ENCODE assay signal across 8 mouse cellular contexts in the genomic region with DNA sequence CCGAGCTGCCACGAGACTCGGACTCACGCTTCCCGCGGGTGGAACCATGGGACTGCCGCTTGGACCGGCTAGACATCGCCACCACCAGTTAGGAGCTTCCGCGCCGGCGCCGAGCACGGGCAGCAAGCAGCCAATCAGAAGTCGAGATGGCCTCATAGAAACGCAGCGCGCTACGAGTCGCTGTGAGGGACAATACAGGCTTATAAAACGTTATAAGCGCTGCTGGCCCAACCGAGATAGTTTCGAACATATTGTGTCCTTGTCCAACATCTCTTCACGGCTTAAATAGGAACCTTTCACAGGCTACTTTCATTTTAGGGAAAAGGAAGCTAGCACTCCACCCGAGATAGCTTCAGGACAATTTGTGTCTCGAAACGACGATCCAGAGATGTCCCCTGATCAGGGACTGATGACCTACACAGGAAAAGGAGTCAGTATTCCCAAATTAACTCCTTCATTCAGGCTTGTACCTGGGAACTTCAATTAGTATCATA. TPM values are rescaled to one million over a fixed set of nuclear protein-coding genes. Genes with fewer than 3 reads are reported as not detected.
A peak's percentile ranks its signal among the peaks of the same experiment; 100 is the strongest.
DNase-seq lines count a peak whose midpoint lies in the region; ATAC-seq and TF ChIP-seq lines count a peak whose summit lies in the region.

A gene (minus strand): TSS at position 111 of the 494 bp plus-strand sequence.

- peak; percentile 85 for ATAC-seq in forebrain, embryonic 12.5 days (ENCODE audit: low FRiP score)
- ATAC-seq in heart, postnatal 0 days (ENCODE audit: insufficient read depth, low read depth), result peak; percentile 86
- ATAC-seq in liver, embryonic 16.5 days (ENCODE audit: low read depth), result peak; percentile 84
- ATAC-seq in neural tube, embryonic 13.5 days (ENCODE audit: low read depth), result peak; percentile 84

- no peaks in the 10 kb centered on the region for H3K9me3 ChIP-seq in E14TG2a.4 (ENCODE audit: low read length)
- H3K9me3 ChIP-seq in forebrain, embryonic 12.5 days, result no peaks in the 10 kb centered on the region
- H3K9me3 ChIP-seq in heart, postnatal 0 days (replicated peaks; ENCODE audit: control insufficient read depth, low read length), result no peaks in the 10 kb centered on the region
- H3K9me3 ChIP-seq in liver, embryonic 16.5 days (replicated peaks; ENCODE audit: control insufficient read depth, low read length), result no peaks in the 10 kb centered on the region
- H3K9me3 ChIP-seq in neural tube, embryonic 13.5 days, result no peaks in the 10 kb centered on the region

- no peak for TF ChIP-seq EP300 in heart, postnatal 0 days (IDR thresholded peaks at IDR 0.05; ENCODE audit: low read depth)

- H3K4me3 ChIP-seq in E14TG2a.4 (replicated peaks; ENCODE audit: low read length), result peak within 1 kb of the TSS; percentile 95
- peak within 1 kb of the TSS; percentile 82 for H3K4me3 ChIP-seq in forebrain, embryonic 12.5 days (replicated peaks)
- peak within 1 kb of the TSS; percentile 89 for H3K4me3 ChIP-seq in heart, postnatal 0 days (ENCODE audit: low read depth, low read length)
- peak within 1 kb of the TSS; percentile 92 for H3K4me3 ChIP-seq in liver, embryonic 16.5 days (ENCODE audit: low read depth, low read length)
- peak within 1 kb of the TSS; percentile 85 for H3K4me3 ChIP-seq in neural tube, embryonic 13.5 days
- H3K4me3 ChIP-seq in testis, adult 2 months (ENCODE audit: control insufficient read depth, low read depth, low read length), result peak within 1 kb of the TSS; percentile 96

- H3K4me2 ChIP-seq in forebrain, embryonic 12.5 days, result peak within 1 kb of the TSS; percentile 92
- peak within 1 kb of the TSS; percentile 98 for H3K4me2 ChIP-seq in heart, postnatal 0 days (ENCODE audit: low read depth, low read length)
- peak within 1 kb of the TSS; percentile 97 for H3K4me2 ChIP-seq in liver, embryonic 16.5 days (ENCODE audit: low read depth, low read length)
- peak within 1 kb of the TSS; percentile 85 for H3K4me2 ChIP-seq in neural tube, embryonic 13.5 days

- no peak for TF ChIP-seq CTCF in E14TG2a.4 (conservative IDR thresholded peaks at IDR 0.05; ENCODE audit: low read length)
- TF ChIP-seq CTCF in heart, postnatal 0 days (IDR thresholded peaks at IDR 0.05; ENCODE audit: low read depth), result no peak
- TF ChIP-seq CTCF in testis, adult 2 months (IDR thresholded peaks at IDR 0.05; ENCODE audit: control insufficient read depth, insufficient read depth, insufficient replicate concordance, low read depth, low read length), result no peak

- under 1% methylated on average over 30 of the region's 30 CpGs for WGBS in forebrain, embryonic 12.5 days
- under 1% methylated on average over 30 of the region's 30 CpGs for WGBS in heart, postnatal 0 days
- WGBS in liver, embryonic 16.5 days (ENCODE audit: insufficient replicate concordance), result under 1% methylated on average over 30 of the region's 30 CpGs
- WGBS in neural tube, embryonic 13.5 days, result under 1% methylated on average over 30 of the region's 30 CpGs

- peaks cover 43% of the 10 kb centered on the region for H3K36me3 ChIP-seq in E14TG2a.4 (ENCODE audit: insufficient read depth, low read length)
- peaks cover 15% of the 10 kb centered on the region for H3K36me3 ChIP-seq in forebrain, embryonic 12.5 days (replicated peaks)
- peaks cover 16% of the 10 kb centered on the region for H3K36me3 ChIP-seq in heart, postnatal 0 days (replicated peaks; ENCODE audit: control insufficient read depth, insufficient read depth, low read length)
- H3K36me3 ChIP-seq in liver, embryonic 16.5 days (ENCODE audit: control insufficient read depth, insufficient read depth), result peaks cover 2% of the 10 kb centered on the region
- peaks cover 18% of the 10 kb centered on the region for H3K36me3 ChIP-seq in neural tube, embryonic 13.5 days
- H3K36me3 ChIP-seq in testis, adult 2 months (ENCODE audit: control insufficient read depth, insufficient read depth, low read length), result no peaks in the 10 kb centered on the region; the same call in none of the 2 replicates

- H3K27ac ChIP-seq in forebrain, embryonic 12.5 days, result peak within 1 kb of the TSS; percentile 60; the same call in 1 of the 2 replicates
- H3K27ac ChIP-seq in heart, postnatal 0 days (ENCODE audit: low read depth), result peak within 1 kb of the TSS; percentile 78
- peak within 1 kb of the TSS; percentile 94 for H3K27ac ChIP-seq in liver, embryonic 16.5 days (ENCODE audit: low read length)
- peak within 1 kb of the TSS; percentile 76 for H3K27ac ChIP-seq in neural tube, embryonic 13.5 days (replicated peaks)
- peak within 1 kb of the TSS; percentile 95 for H3K27ac ChIP-seq in testis, adult 2 months (ENCODE audit: control insufficient read depth, insufficient read depth, low read depth, low read length)

- peak; percentile 86 for TF ChIP-seq POLR2A in testis, adult 2 months (IDR thresholded peaks at IDR 0.05; ENCODE audit: control insufficient read depth, low read depth, low read length)

- peaks cover 42% of the 10 kb centered on the region for H3K4me1 ChIP-seq in E14TG2a.4 (replicated peaks; ENCODE audit: low read depth, low read length)
- H3K4me1 ChIP-seq in forebrain, embryonic 12.5 days, result peaks cover 37% of the 10 kb centered on the region
- peaks cover 34% of the 10 kb centered on the region for H3K4me1 ChIP-seq in heart, postnatal 0 days (ENCODE audit: control insufficient read depth, insufficient read depth)
- H3K4me1 ChIP-seq in liver, embryonic 16.5 days (ENCODE audit: control insufficient read depth, low read depth, low read length), result peaks cover 43% of the 10 kb centered on the region
- H3K4me1 ChIP-seq in neural tube, embryonic 13.5 days (replicated peaks), result peaks cover 42% of the 10 kb centered on the region
- no peaks in the 10 kb centered on the region; the same call in 1 of the 2 replicates for H3K4me1 ChIP-seq in testis, adult 2 months (ENCODE audit: control insufficient read depth, insufficient read depth, low read length)

- DNase-seq in c-Kit-positive CD71-positive TER-119-positive erythroid progenitor cells, embryonic 14.5 days (ENCODE audit: low spot score), result peak; percentile 96
- peak; percentile 91 for DNase-seq in heart, postnatal 0 days (ENCODE audit: low spot score)
- DNase-seq in kidney, postnatal 4 days, result peak; percentile 95 to 97

- H3K27me3 ChIP-seq in E14TG2a.4 (ENCODE audit: insufficient read depth, low read length), result no peaks in the 10 kb centered on the region; the same call in 1 of the 2 replicates
- no peaks in the 10 kb centered on the region for H3K27me3 ChIP-seq in forebrain, embryonic 12.5 days
- H3K27me3 ChIP-seq in heart, postnatal 0 days (ENCODE audit: control insufficient read depth, insufficient read depth, low read length), result peaks cover 3% of the 10 kb centered on the region; the same call in 1 of the 2 replicates
- no peaks in the 10 kb centered on the region for H3K27me3 ChIP-seq in liver, embryonic 16.5 days (ENCODE audit: control insufficient read depth, insufficient read depth, low read depth, low read length)
- H3K27me3 ChIP-seq in neural tube, embryonic 13.5 days, result no peaks in the 10 kb centered on the region
- no peaks in the 10 kb centered on the region for H3K27me3 ChIP-seq in testis, adult 2 months (ENCODE audit: control insufficient read depth, insufficient read depth, low read length)

- peak within 1 kb of the TSS; percentile 72 for H3K9ac ChIP-seq in forebrain, embryonic 12.5 days
- H3K9ac ChIP-seq in heart, postnatal 0 days (replicated peaks; ENCODE audit: low read depth, low read length), result peak within 1 kb of the TSS; percentile 93
- H3K9ac ChIP-seq in liver, embryonic 16.5 days (ENCODE audit: low read depth, low read length), result peak within 1 kb of the TSS; percentile 95
- H3K9ac ChIP-seq in neural tube, embryonic 13.5 days, result peak within 1 kb of the TSS; percentile 85

RNA-seq across cellular contexts. Expression of the gene that starts here (rescaled TPM):
- polyA plus RNA-seq in forebrain, embryonic 12.5 days (2016; fragmentation: Nextera tagmentation; extraction: Ambion mirVana), result 74.0 and 76.4 TPM in 2 replicates
- 50.9 and 59.9 TPM in 2 replicates for total RNA-seq in heart, postnatal 0 days (2014; rRNA removed; ENCODE audit: low replicate concordance)
- polyA plus RNA-seq in heart, postnatal 0 days (2015; fragmentation: Nextera tagmentation; extraction: Ambion mirVana), result 15.8 and 16.9 TPM in 2 replicates
- 32.6 and 33.2 TPM in 2 replicates for polyA plus RNA-seq in liver, embryonic 16.5 days (2015; fragmentation: Nextera tagmentation; extraction: Ambion mirVana)
- polyA plus RNA-seq in neural tube, embryonic 13.5 days (2015; fragmentation: Nextera tagmentation; extraction: Ambion mirVana), result 46.6 and 47.2 TPM in 2 replicates
- 29.0 and 29.3 TPM in 2 replicates for polyA plus RNA-seq in testis, adult 2 months (2012; rRNA removed)

Comparison
In these comparisons a context has a peak if more than half of its experiments do, and no peak if none do; other contexts are left out.
1. Peak in every context shown above with its lines: DNase-seq, ATAC-seq, H3K4me3 ChIP-seq and H3K27ac ChIP-seq.